Mouse (Mus musculus): ENCODE measurements around the gene Nol12.

DNA sequence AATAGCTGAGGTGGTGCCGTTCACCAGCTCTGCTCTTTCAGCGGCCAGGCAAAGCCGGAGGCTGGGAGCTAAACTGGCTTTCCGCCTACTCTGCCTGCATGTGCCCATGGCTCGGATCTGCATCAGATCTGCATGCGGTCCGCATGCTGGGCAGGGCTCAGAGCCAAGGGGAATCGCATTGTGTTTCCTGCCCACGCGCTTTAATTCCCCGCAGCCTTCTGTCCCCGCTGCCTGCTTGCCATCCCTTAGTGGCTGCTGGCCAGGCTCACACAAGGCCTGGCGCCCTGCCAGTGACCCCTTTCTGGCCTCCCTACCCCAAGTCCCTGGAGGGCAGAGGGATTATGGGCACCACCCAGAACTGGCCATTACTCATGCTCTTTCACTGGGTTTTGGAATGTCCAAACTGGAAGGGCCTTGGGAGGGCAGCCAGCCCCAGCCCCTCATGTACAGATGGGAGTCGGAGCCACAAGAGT lies 53.8 kb downstream of the Nol12 start:
- TF ChIP-seq CTCF (IDR thresholded peaks at IDR 0.05; ENCODE audit: low read depth, low read length) (no peak), POLR2A (IDR thresholded peaks at IDR 0.05; ENCODE audit: insufficient read depth, low read length) (no peak), EP300 (IDR thresholded peaks at IDR 0.05; ENCODE audit: insufficient read depth, low read depth, low read length) (no peak)
